Mouse (Mus musculus) kidney, adult 11 months (tissue): ENCODE data around the gene Clba1.

ENCODE experiments used
- DNase-seq: peaks from one replicate; pipeline ENCODE4 v3.0.0; 2022

Clba1 gene

GRCm38 (mm10) chr12:112851116-112851515 is 42.4 kb downstream of the Clba1 start:
- DNase-seq = no peak

- DNase-seq = no peak
Measured at GRCm38 (mm10) chr12:112853050-112853729, 44.5 kb downstream of the Clba1 start.

GRCm38 (mm10) chr12:112854610-112855333 is 46.0 kb downstream of the Clba1 start:
- DNase-seq = no peak

GRCm38 (mm10) chr12:112856338-112856737 is 47.6 kb downstream of the Clba1 start:
- DNase-seq = no peak

GRCm38 (mm10) chr12:112857021-112857925 is 48.5 kb downstream of the Clba1 start:
- DNase-seq = no peak

- no peak for DNase-seq
Measured at GRCm38 (mm10) chr12:112858581-112859336, 50.0 kb downstream of the Clba1 start.

GRCm38 (mm10) chr12:112859930-112860329 is 51.2 kb downstream of the Clba1 start:
- no peak for DNase-seq

- no peak for DNase-seq
Measured at GRCm38 (mm10) chr12:112860765-112861164, 52.0 kb downstream of the Clba1 start.

GRCm38 (mm10) chr12:112861911-112862321 is 53.2 kb downstream of the Clba1 start:
- DNase-seq = no peak

GRCm38 (mm10) chr12:112864804-112865203 is 56.1 kb downstream of the Clba1 start:
- DNase-seq = no peak
